Mouse (Mus musculus) brain, adult 2 months (tissue): Measurements from ENCODE around the gene Kcnip4.
A peak's percentile ranks its signal among the peaks of the same experiment; 100 is the strongest.

Experiments used
- DNase-seq: peaks from one replicate; pipeline ENCODE4 v3.0.0; 2011; ENCODE audit warnings: low read depth, low spot score

Gene Kcnip4

GRCm38 (mm10) chr5:48588014-48588413 is 936.7 kb downstream of the Kcnip4 start:
- DNase-seq: no peak

- DNase-seq: no peak
These were observed 941.3 kb downstream of the Kcnip4 start for GRCm38 (mm10) chr5:48583431-48583830.

- DNase-seq: peak; percentile 40
These were observed 960.6 kb downstream of the Kcnip4 start for GRCm38 (mm10) chr5:48563996-48564587.

DNA sequence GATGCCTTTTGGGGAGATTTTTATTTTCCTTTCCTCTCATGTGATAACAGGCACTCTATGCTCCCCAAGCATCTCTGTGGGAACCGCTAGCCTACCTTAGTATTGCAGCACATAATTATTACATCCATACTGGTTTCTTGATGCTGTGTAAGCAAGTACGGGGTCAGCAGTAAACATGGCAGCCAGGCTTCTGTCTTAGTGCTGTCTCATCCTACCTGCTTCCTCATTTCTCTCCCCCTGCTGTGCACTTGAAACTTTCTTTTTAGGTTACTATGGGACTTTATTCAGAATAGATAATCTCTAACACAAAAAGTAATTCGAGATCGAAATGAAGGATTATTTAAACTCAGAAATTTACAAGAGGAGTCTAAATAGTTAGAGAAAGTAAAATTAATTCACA is 973.0 kb downstream of the Kcnip4 start:
- no peak for DNase-seq

- DNase-seq: no peak
These were observed 978.9 kb downstream of the Kcnip4 start for GRCm38 (mm10) chr5:48545825-48546224.

DNA sequence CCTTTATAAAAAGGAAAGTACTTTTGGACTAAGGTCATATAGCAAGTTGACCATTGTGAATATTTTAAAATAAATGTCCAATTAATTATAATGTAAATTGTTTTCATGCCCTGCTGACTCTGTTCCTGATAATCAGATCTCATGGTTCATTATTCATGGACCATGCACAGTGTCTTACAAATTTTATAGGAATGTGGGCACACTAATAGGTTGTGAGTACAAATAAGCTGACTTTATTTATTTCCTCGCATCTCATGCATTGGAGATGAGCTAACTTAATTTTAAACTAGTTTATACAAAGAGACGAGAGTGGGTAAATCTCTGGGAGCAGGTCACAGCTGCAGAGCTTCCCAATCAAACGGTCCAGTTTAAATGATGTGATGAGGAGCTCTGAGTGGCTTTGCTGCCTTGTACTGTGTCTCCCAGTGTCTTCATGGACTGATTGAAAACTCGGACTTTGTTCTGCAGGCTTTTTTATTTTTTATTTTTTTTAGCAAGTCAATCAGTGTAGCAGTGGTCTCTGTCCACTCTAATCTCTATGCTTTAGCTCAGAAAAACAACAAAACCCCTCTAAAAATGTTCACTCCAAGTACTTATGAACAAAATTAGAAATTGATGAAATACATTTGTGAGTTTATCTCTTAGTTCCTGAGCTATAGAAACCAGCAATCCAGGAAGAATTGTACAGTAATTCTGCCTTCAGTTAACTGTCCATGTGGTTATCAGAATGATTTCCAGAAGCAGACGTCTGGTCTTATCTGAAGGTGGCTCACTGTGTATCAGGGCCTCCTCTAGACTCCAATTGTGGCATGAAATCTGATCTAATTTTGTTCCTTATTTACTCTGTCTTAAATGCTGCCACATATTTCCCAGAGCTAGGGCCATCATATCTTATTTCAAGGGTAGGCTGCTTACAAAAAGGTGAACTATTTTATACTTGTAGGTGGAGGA is 979.6 kb downstream of the Kcnip4 start:
- no peak for DNase-seq

DNA sequence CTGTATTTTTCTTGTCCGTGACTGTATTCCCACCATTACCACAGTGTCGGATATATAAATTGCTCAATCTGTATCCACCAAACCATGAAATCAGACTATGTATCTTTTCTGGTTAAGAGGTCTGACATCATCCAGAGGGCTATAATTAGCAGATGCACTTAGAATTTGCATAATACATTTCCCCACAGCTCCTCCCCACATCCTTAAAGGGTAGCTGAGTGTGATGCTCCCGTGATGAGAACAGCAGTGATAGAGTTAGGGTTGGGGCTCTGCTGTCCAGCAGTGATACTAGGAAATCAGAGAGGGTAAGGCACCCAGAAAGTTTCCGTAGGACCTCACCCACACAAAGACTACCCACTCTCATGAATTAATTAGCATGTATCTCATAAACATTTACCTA is 1006.7 kb downstream of the Kcnip4 start:
- no peak for DNase-seq

- no peak for DNase-seq
These were observed 1011.4 kb downstream of the Kcnip4 start for GRCm38 (mm10) chr5:48513354-48513753.

- DNase-seq: no peak
These were observed 1013.4 kb downstream of the Kcnip4 start for GRCm38 (mm10) chr5:48511357-48511756.

DNA sequence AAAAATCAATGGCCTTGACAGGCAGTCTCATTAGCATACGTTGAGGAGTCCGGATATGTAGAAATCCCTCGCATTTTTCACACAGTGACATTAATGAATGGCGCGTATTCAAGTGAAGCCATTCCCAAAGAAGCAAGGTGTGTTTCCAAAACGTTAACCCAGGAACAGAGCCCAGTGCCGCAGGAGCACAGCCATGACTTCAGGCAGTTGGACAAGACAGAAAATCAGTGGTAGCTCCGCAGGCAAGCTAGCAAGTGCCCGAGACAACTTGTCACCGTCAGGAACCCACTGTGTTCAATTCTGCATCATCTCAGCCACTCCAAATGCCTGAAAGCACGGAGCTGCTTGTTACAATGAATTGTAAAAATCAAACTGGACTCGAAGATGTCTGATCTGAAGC is 1014.5 kb downstream of the Kcnip4 start:
- DNase-seq: peak; percentile 38

DNA sequence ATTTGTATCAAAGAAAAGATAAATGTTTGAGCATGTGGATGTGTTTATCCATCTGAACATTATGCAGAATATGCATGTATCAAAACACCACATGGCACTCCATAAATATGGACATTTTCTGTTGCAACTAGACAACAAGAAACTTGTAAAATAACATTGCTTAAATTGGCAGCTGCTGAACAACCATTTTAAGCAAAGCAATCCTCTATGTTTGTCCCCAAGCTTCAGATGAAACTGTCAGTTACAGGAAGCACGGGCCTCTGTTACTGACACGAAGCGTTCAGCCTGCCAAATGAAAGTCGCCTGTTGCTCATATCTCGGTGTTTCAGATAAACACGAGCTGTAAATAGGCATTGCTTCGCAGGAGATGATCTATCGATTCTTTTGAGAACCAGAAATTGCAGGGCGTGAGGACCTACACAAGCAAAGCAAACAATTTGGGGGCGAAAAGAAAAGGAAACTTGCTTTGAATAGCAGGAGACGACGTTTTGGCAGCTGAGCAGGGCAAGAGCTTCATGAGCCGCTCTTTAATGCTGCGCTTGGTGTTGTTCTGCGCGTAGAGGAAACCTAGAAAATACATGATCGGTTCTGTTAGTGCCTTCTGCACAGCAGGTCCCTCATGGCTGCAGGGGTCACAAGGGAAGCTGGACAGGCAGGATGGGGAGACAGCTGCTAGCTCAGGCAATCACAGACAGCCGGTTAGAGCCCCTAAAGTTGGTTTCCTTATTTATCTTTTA is 1015.3 kb downstream of the Kcnip4 start:
- DNase-seq: peak; percentile 62

DNA sequence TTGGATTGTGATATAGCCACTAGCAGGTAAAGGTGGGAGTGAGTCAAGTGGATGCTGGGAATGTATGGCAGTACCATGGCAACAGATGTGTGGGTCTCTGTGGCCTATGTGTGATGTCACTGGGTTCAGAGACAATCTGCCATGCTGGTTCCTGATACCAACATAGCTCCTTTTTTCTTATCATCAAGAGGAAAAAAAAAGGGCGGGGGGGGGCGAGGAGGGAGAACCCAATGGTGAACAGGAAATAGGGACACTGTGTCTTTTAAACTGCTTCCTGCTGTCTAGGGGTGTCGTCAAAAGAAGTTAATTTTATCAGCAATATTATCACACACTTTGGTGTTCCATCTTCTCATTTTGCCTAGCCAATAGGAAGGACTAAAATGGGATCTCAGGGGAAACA is 1021.6 kb downstream of the Kcnip4 start:
- no peak for DNase-seq

- DNase-seq: no peak
These were observed 1022.3 kb downstream of the Kcnip4 start for GRCm38 (mm10) chr5:48502442-48502841.

GRCm38 (mm10) chr5:48500204-48500603 is 1024.5 kb downstream of the Kcnip4 start:
- no peak for DNase-seq

DNA sequence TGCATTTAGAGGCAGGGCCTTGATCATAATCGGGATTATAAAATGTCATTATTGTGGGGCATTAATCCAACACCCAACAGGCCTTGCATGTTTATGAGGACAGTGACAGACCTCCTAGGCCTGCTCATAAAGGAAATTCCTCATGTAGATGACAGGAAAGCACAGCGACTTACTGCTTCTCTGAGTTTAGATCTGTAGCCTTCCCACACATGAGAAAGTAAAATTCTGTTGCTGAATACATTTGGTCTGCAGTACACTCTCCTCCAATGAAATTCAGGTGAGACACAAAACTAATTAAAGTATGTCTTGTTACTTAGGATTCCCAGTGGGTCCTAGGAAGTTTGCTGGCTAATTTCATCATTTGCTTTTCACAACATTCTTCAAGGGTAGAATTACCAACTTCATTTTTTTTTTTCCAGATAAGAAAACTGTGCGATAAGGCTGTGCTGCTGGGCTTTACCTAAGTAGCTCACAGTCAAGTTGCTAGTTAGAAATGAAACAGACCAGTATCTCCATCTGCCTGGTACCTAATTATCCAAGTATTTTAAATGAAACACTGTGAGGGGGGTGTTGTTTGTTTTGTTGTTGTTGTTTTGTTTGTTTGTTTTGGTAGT is 1033.7 kb downstream of the Kcnip4 start:
- DNase-seq: no peak

DNA sequence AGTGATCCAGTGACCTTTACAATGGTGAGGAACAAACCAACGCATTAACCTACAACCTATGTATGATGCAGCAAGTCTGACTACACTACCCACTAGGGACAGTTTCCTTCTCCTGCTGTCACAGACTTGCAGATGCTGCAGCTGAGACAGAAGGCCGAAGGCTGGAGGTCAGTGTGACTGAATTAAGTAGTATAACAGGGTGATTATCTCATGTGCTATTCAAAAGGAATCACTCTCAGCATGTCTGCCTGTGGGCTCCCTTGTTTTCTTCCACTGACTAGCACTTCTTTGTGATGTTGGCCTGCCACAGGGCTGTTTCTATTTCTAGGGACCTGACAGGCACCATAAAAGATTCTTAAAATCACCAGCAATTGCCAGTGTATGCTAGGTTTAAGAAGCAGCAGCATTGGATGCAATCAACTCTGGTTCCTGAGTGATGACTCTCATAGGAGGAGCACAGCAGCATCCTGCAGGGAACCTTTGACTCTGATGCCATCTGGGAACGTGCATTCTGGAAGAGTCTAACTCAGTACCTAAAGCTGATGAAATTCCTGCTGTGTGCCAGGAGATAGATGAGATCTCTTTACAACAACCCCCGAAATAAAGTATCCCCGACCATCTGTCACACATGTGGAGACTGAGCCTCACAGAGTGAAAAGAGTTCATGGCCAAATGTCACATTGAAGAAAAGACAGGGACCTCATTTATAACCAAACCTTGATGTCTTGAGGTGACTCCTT is 1035.0 kb downstream of the Kcnip4 start:
- DNase-seq: peak; percentile 33

GRCm38 (mm10) chr5:48483112-48483511 is 1041.6 kb downstream of the Kcnip4 start:
- no peak for DNase-seq

- peak; percentile 69 for DNase-seq
These were observed 1064.5 kb downstream of the Kcnip4 start for GRCm38 (mm10) chr5:48460221-48460620.

- DNase-seq: peak; percentile 42
These were observed 1075.8 kb downstream of the Kcnip4 start for GRCm38 (mm10) chr5:48448888-48449287.

GRCm38 (mm10) chr5:48430459-48430858 is 1094.2 kb downstream of the Kcnip4 start:
- peak; percentile 62 for DNase-seq

- DNase-seq: peak; percentile 54
These were observed 1102.8 kb downstream of the Kcnip4 start for GRCm38 (mm10) chr5:48421957-48422356.
